ENCODE assay signal across 8 mouse cellular contexts in genomic region chr19:33227004-33227403, GRCm38 (mm10).
DNase-seq lines count a peak whose midpoint lies in the region; ATAC-seq and TF ChIP-seq lines count a peak whose summit lies in the region.

No protein-coding gene starts in this region.

- no peaks in the 10 kb centered on the region for H3K36me3 ChIP-seq in lung, embryonic 14.5 days (ENCODE audit: insufficient read depth)

- H3K4me1 ChIP-seq in lung, embryonic 14.5 days (ENCODE audit: insufficient read depth): peaks cover 9% of the 10 kb centered on the region; the same call in 1 of the 2 replicates
- peaks cover 10% of the 10 kb centered on the region for H3K4me1 ChIP-seq in olfactory bulb, adult 2 months (ENCODE audit: control insufficient read depth, insufficient read depth, low read length)

- no peak overlapping the region for H3K27ac ChIP-seq in lung, embryonic 14.5 days (ENCODE audit: low read depth)
- H3K27ac ChIP-seq in olfactory bulb, adult 2 months (ENCODE audit: insufficient read depth, low read depth, low read length): no peak overlapping the region

- TF ChIP-seq POLR2A in olfactory bulb, adult 2 months (IDR thresholded peaks at IDR 0.05; ENCODE audit: insufficient read depth, low read depth, low read length): no peak

- H3K9me3 ChIP-seq in lung, embryonic 14.5 days (ENCODE audit: low read depth, low read length): no peaks in the 10 kb centered on the region

- no peak overlapping the region for H3K9ac ChIP-seq in lung, embryonic 14.5 days

- no peaks in the 10 kb centered on the region for H3K27me3 ChIP-seq in lung, embryonic 14.5 days (ENCODE audit: insufficient read depth, low read length)

- ATAC-seq in CD4-positive, CD25-positive, alpha-beta regulatory T cell, adult 4 months: peak; percentile 56
- ATAC-seq in lung, embryonic 14.5 days (ENCODE audit: insufficient read depth): peak; percentile 68; the same call in 1 of the 2 replicates

- H3K4me2 ChIP-seq in lung, embryonic 14.5 days: no peak overlapping the region

- WGBS in lung, embryonic 14.5 days: 1% methylated on average over 3 of the region's 3 CpGs
- WGBS in olfactory bulb, adult 2 months: 2% methylated on average over 3 of the region's 3 CpGs

- DNase-seq in adrenal gland, adult 8-10 months: peak; percentile 37
- DNase-seq in embryo, embryonic 11 days: peak; percentile 91
- DNase-seq in heart, postnatal 4 days: peak; percentile 81
- DNase-seq in layer of hippocampus, adult 11-12 months (ENCODE audit: low spot score): peak; percentile 74
- peak; percentile 94 for DNase-seq in lung, embryonic 14.5 days
- peak; percentile 47 for DNase-seq in testis, postnatal 14 days (ENCODE audit: low spot score)

- no peak overlapping the region for H3K4me3 ChIP-seq in lung, embryonic 14.5 days (ENCODE audit: low read depth, low read length)
- H3K4me3 ChIP-seq in olfactory bulb, adult 2 months (ENCODE audit: insufficient read depth, low read depth, low read length): no peak overlapping the region

- peak; percentile 79 for TF ChIP-seq CTCF in lung, embryonic 14.5 days (IDR thresholded peaks at IDR 0.05; ENCODE audit: low read depth)
- peak; percentile 36; the same call in 1 of the 2 replicates for TF ChIP-seq CTCF in olfactory bulb, adult 2 months (IDR thresholded peaks at IDR 0.05; ENCODE audit: insufficient read depth, low read depth, low read length)

Comparison
In these comparisons a context has a peak if more than half of its experiments do, and no peak if none do; other contexts are left out.
1. DNase-seq: peak in every context shown above with its lines; median percentile 94 in lung, embryonic 14.5 days; 91 in embryo, embryonic 11 days; 81 in heart, postnatal 4 days; 74 in layer of hippocampus, adult 11-12 months; 47 in testis, postnatal 14 days; 37 in adrenal gland, adult 8-10 months.